Comparison of ENCODE assay signal across 9 mouse cellular contexts in genomic region chr8:123252925-123253324, GRCm38 (mm10). TPM values are rescaled to one million over a fixed set of nuclear protein-coding genes. Genes with fewer than 3 reads are reported as not detected.
DNase-seq lines count a peak whose midpoint lies in the region; ATAC-seq and TF ChIP-seq lines count a peak whose summit lies in the region.
"Had no signal": no experiment of that assay in that cellular context is flagged by ENCODE, and none has a peak within 500 bp of the region (broad histone marks: within the 10 kb centered on the region; RNA-seq: fewer than 3 reads in every experiment).

No protein-coding gene starts in this region.

- ATAC-seq in heart, embryonic 12.5 days (ENCODE audit: insufficient number of reproducible peaks, low FRiP score) = no peak
- no peak for ATAC-seq in G1E (ENCODE audit: extremely low read depth, insufficient number of reproducible peaks, low FRiP score, poor library complexity, severe bottlenecking)
- no peak for ATAC-seq in frontal cortex, adult (ENCODE audit: low TSS enrichment)

- 44% methylated on average over 4 of the region's 4 CpGs for WGBS in heart, embryonic 12.5 days
- 74% methylated on average over 4 of the region's 4 CpGs for WGBS in hindbrain, embryonic 10.5 days
- 73% methylated on average over 4 of the region's 4 CpGs for WGBS in midbrain, embryonic 10.5 days

- H3K4me1 ChIP-seq in heart, embryonic 12.5 days (replicated peaks) = peaks cover 28% of the 10 kb centered on the region
- H3K4me1 ChIP-seq in G1E (ENCODE audit: insufficient read depth, low read depth, low read length) = peaks cover 39% of the 10 kb centered on the region
- peaks cover 47% of the 10 kb centered on the region for H3K4me1 ChIP-seq in hindbrain, embryonic 10.5 days (replicated peaks)
- H3K4me1 ChIP-seq in midbrain, embryonic 10.5 days = peaks cover 37% of the 10 kb centered on the region

- no peaks in the 10 kb centered on the region for H3K9me3 ChIP-seq in heart, embryonic 12.5 days (replicated peaks)
- no peaks in the 10 kb centered on the region for H3K9me3 ChIP-seq in G1E (replicated peaks)
- no peaks in the 10 kb centered on the region for H3K9me3 ChIP-seq in hindbrain, embryonic 10.5 days
- H3K9me3 ChIP-seq in midbrain, embryonic 10.5 days (replicated peaks) = no peaks in the 10 kb centered on the region

- peak overlapping the region; percentile 91 for H3K4me3 ChIP-seq in heart, embryonic 12.5 days
- H3K4me3 ChIP-seq in G1E (ENCODE audit: low read depth, low read length) = peak overlapping the region; percentile 88; the same call in 1 of the 2 replicates
- H3K4me3 ChIP-seq in hindbrain, embryonic 10.5 days = peak overlapping the region; percentile 98
- H3K4me3 ChIP-seq in midbrain, embryonic 10.5 days = peak overlapping the region; percentile 93

- no peaks in the 10 kb centered on the region for H3K27me3 ChIP-seq in heart, embryonic 12.5 days (replicated peaks)
- no peaks in the 10 kb centered on the region for H3K27me3 ChIP-seq in G1E (ENCODE audit: insufficient read depth, low read length)
- H3K27me3 ChIP-seq in hindbrain, embryonic 10.5 days (ENCODE audit: insufficient read depth, poor library complexity, severe bottlenecking) = no peaks in the 10 kb centered on the region
- H3K27me3 ChIP-seq in midbrain, embryonic 10.5 days (ENCODE audit: low read depth, poor library complexity, severe bottlenecking) = no peaks in the 10 kb centered on the region

- H3K27ac ChIP-seq in heart, embryonic 12.5 days (ENCODE audit: poor library complexity, severe bottlenecking) = 0 out of 2 replicates have a peak overlapping the region, but pooled peaks have one; percentile 21
- no peak overlapping the region for H3K27ac ChIP-seq in hindbrain, embryonic 10.5 days
- H3K27ac ChIP-seq in midbrain, embryonic 10.5 days (replicated peaks) = no peak overlapping the region

- no peak for DNase-seq in heart, adult 9 months (ENCODE audit: low spot score in 2 of 2)
- no peak for DNase-seq in G1E (ENCODE audit: low spot score)
- no peak for DNase-seq in hindbrain, embryonic 10.5 days (ENCODE audit: low spot score)
- no peak for DNase-seq in midbrain, embryonic 10.5 days (ENCODE audit: low spot score)
- DNase-seq in adrenal gland, adult 18-20 months (ENCODE audit: low spot score in 2 of 2) = no peak
- no peak for DNase-seq in right cerebral cortex, adult 2 months (ENCODE audit: low spot score in 2 of 2)
- DNase-seq: lung, postnatal 4 days had no signal

- no peak for TF ChIP-seq CTCF in G1E (IDR thresholded peaks at IDR 0.05; ENCODE audit: low read depth, low read length)

- peak overlapping the region; percentile 97 for H3K9ac ChIP-seq in heart, embryonic 12.5 days

- peaks cover 59% of the 10 kb centered on the region for H3K36me3 ChIP-seq in heart, embryonic 12.5 days
- H3K36me3 ChIP-seq in G1E (replicated peaks) = peaks cover 72% of the 10 kb centered on the region
- H3K36me3 ChIP-seq in hindbrain, embryonic 10.5 days = peaks cover 71% of the 10 kb centered on the region
- peaks cover 68% of the 10 kb centered on the region for H3K36me3 ChIP-seq in midbrain, embryonic 10.5 days

- H3K4me2 ChIP-seq in heart, embryonic 12.5 days = peak overlapping the region; percentile 90

RNA-seq across cellular contexts. Expression of gene Zfp276, which starts 1.1 kb away (rescaled TPM):
- polyA plus RNA-seq in heart, embryonic 12.5 days (2016; fragmentation: Nextera tagmentation; extraction: Ambion mirVana) = 16.0 and 18.2 TPM in 2 replicates
- total RNA-seq in G1E (2014; fragmentation: Nextera tagmentation) (6.6 and 15.0 TPM in 2 replicates), G1E (2017) (8.6 and 11.5 TPM in 2 replicates)
- polyA plus RNA-seq in G1E (2012) = 6.8 and 7.1 TPM in 2 replicates
- polyA plus RNA-seq in hindbrain, embryonic 10.5 days (2016; fragmentation: Nextera tagmentation; extraction: Ambion mirVana) = 30.6 and 36.0 TPM in 2 replicates
- polyA plus RNA-seq in midbrain, embryonic 10.5 days (2016; fragmentation: Nextera tagmentation; extraction: Ambion mirVana) = 23.2 and 27.2 TPM in 2 replicates
- 10 to 100 TPM; 21.6 to 23.5 TPM for total RNA-seq in adrenal gland, adult 18-20 months (2021)

RNA-seq across cellular contexts. Expression of gene Vps9d1, which starts 1.2 kb away (rescaled TPM):
- polyA plus RNA-seq in heart, embryonic 12.5 days (2016; fragmentation: Nextera tagmentation; extraction: Ambion mirVana) = 19.5 and 20.0 TPM in 2 replicates
- total RNA-seq in G1E (2014; fragmentation: Nextera tagmentation) (10.5 and 11.1 TPM in 2 replicates), G1E (2017) (6.9 and 8.7 TPM in 2 replicates)
- 69.5 and 89.2 TPM in 2 replicates for polyA plus RNA-seq in G1E (2012)
- 26.8 and 31.7 TPM in 2 replicates for polyA plus RNA-seq in hindbrain, embryonic 10.5 days (2016; fragmentation: Nextera tagmentation; extraction: Ambion mirVana)
- polyA plus RNA-seq in midbrain, embryonic 10.5 days (2016; fragmentation: Nextera tagmentation; extraction: Ambion mirVana) = 24.0 and 27.1 TPM in 2 replicates
- 10 to 100 TPM; 20.3 to 24.0 TPM for total RNA-seq in adrenal gland, adult 18-20 months (2021)

RNA-seq across cellular contexts. Expression of gene Spata2l, which starts 16.9 kb away (rescaled TPM):
- polyA plus RNA-seq in heart, embryonic 12.5 days (2016; fragmentation: Nextera tagmentation; extraction: Ambion mirVana) = 2.3 and 2.5 TPM in 2 replicates
- total RNA-seq in G1E (2014; fragmentation: Nextera tagmentation) (3.4 and 6.8 TPM in 2 replicates), G1E (2017) (2.2 and 3.7 TPM in 2 replicates)
- 5.2 and 5.7 TPM in 2 replicates for polyA plus RNA-seq in G1E (2012)
- polyA plus RNA-seq in hindbrain, embryonic 10.5 days (2016; fragmentation: Nextera tagmentation; extraction: Ambion mirVana) = 2.3 and 3.3 TPM in 2 replicates
- 1.3 and 2.4 TPM in 2 replicates for polyA plus RNA-seq in midbrain, embryonic 10.5 days (2016; fragmentation: Nextera tagmentation; extraction: Ambion mirVana)
- total RNA-seq in adrenal gland, adult 18-20 months (2021) = 10 to 100 TPM; 10.5 to 14.2 TPM

RNA-seq across cellular contexts. Expression of gene Cdk10, which starts 28.3 kb away (rescaled TPM):
- polyA plus RNA-seq in heart, embryonic 12.5 days (2016; fragmentation: Nextera tagmentation; extraction: Ambion mirVana) = 20.3 and 23.6 TPM in 2 replicates
- total RNA-seq in G1E (2014; fragmentation: Nextera tagmentation) (22.2 and 22.3 TPM in 2 replicates), G1E (2017) (25.5 and 29.3 TPM in 2 replicates)
- 56.3 and 64.2 TPM in 2 replicates for polyA plus RNA-seq in G1E (2012)
- polyA plus RNA-seq in hindbrain, embryonic 10.5 days (2016; fragmentation: Nextera tagmentation; extraction: Ambion mirVana) = 36.7 and 37.2 TPM in 2 replicates
- 41.4 and 42.0 TPM in 2 replicates for polyA plus RNA-seq in midbrain, embryonic 10.5 days (2016; fragmentation: Nextera tagmentation; extraction: Ambion mirVana)
- 10 to 100 TPM; 49.6 to 62.2 TPM for total RNA-seq in adrenal gland, adult 18-20 months (2021)

RNA-seq across cellular contexts. Expression of gene Spata33, which starts 40.3 kb away (rescaled TPM):
- polyA plus RNA-seq in heart, embryonic 12.5 days (2016; fragmentation: Nextera tagmentation; extraction: Ambion mirVana) = 3.4 and 4.2 TPM in 2 replicates
- total RNA-seq in G1E (2014; fragmentation: Nextera tagmentation) (0.30 and 3.5 TPM in 2 replicates), G1E (2017) (1.1 and 1.2 TPM in 2 replicates)
- polyA plus RNA-seq in G1E (2012) = 0.09 and 0.13 TPM in 2 replicates
- 5.3 and 5.7 TPM in 2 replicates for polyA plus RNA-seq in hindbrain, embryonic 10.5 days (2016; fragmentation: Nextera tagmentation; extraction: Ambion mirVana)
- polyA plus RNA-seq in midbrain, embryonic 10.5 days (2016; fragmentation: Nextera tagmentation; extraction: Ambion mirVana) = 6.1 TPM in 2 replicates
- 1 to 10 TPM; 3.4 to 3.6 TPM for total RNA-seq in adrenal gland, adult 18-20 months (2021)
